Mouse (Mus musculus): ENCODE data around the gene Gm11214. TPM values are rescaled to one million over a fixed set of nuclear protein-coding genes. Genes with fewer than 3 reads are reported as not detected.

Gm11214 gene
- polyA plus RNA-seq, 1 experiment from 2014 or later = not detected

Other genes starting within 250 kb of the Gm11214 start
- 7.1 and 8.6 TPM in 2 replicates for gene Whrn, start 167.4 kb downstream of the Gm11214 start, polyA plus RNA-seq (2016; fragmentation: Nextera tagmentation; extraction: Ambion mirVana)
- 302 TPM in 2 replicates for gene Atp6v1g1, start 118.6 kb downstream of the Gm11214 start, polyA plus RNA-seq (2016; fragmentation: Nextera tagmentation; extraction: Ambion mirVana)
- gene Tmem268, start 104.6 kb downstream of the Gm11214 start, polyA plus RNA-seq (2016; fragmentation: Nextera tagmentation; extraction: Ambion mirVana) = 9.8 and 11.6 TPM in 2 replicates
- not detected in 2 replicates for gene Gm11213, start 58.1 kb downstream of the Gm11214 start, polyA plus RNA-seq (2016; fragmentation: Nextera tagmentation; extraction: Ambion mirVana)
- not detected in 2 replicates for gene Tex48, start 41.0 kb downstream of the Gm11214 start, polyA plus RNA-seq (2016; fragmentation: Nextera tagmentation; extraction: Ambion mirVana)
- gene Tnfsf15, start 81.7 kb upstream of the Gm11214 start, polyA plus RNA-seq (2016; fragmentation: Nextera tagmentation; extraction: Ambion mirVana) = not detected in 2 replicates
- gene Tnfsf8, start 198.0 kb upstream of the Gm11214 start, polyA plus RNA-seq (2016; fragmentation: Nextera tagmentation; extraction: Ambion mirVana) = not detected in 2 replicates

Data from embryonic facial prominence, embryonic 12.5 days (tissue).